Mouse (Mus musculus): ENCODE measurements at regions not wholly inside any gene's neighbourhood (a gene's known extent, or its start where the extent isn't known, plus 50 kb on each side); places are given as distances from the start of the nearest gene placed in this dataset.

DNA sequence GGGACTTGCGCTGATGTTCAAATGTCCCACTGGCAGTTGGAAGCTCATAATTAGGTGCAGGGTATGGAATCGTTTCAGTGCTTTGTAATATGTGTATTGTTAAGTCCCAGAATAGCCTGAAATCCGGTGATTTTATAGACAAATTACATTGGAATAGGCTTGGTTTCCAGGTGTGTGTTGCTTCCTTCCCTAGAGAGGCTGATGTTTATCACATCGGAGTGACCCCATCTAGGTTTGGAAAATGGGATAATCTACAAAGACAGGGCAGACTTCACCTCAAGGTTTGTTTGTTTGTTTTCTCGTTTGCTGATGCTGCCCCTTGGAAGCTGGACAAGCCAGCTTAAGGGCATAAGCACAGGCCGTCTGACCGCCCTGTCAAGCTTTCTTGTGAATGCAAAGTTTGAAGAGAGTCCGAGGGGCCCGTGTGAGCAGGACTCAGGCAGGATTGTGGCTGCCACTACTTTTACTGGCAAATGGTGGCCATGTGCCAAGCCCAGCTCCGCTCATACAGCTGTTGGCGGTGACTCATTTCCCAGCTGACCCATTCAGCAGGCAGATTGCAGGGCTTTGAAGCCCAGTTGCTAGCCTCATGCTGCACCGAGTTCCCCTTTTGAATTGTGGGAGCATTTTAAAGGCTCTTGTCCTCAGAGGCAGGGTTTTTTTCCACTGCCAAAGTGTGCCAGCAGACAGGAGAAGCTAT is 200.6 kb upstream of the Tgfbr2 start:
- peak; percentile 95 for ATAC-seq (ENCODE audit: extremely low read depth, insufficient number of reproducible peaks, low FRiP score, poor library complexity, severe bottlenecking)

- no peak for ATAC-seq (ENCODE audit: extremely low read depth, insufficient number of reproducible peaks, low FRiP score, poor library complexity, severe bottlenecking)
Measured at GRCm38 (mm10) chr9:116374343-116374742, 199.2 kb upstream of the Tgfbr2 start.

DNA sequence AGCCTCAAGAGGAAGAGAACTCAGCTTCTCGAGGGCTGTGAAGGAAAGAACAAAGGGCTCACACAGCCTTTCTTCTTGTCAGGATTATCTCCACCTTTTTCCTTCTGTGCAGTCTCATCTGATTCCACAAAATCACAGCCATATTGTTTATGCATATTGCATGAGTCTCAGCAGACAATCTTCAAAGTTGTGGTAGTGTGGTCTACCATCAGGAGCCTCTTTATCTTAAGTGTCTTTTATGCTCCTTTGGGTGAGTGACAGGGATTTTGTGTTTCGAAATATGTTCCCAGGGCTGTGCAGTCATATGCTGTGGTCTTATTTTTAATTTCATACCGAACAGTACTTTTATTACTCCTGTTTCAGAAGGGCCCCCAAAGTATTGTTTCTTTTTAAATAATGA is 198.2 kb upstream of the Tgfbr2 start:
- ATAC-seq (ENCODE audit: extremely low read depth, insufficient number of reproducible peaks, low FRiP score, poor library complexity, severe bottlenecking): no peak

DNA sequence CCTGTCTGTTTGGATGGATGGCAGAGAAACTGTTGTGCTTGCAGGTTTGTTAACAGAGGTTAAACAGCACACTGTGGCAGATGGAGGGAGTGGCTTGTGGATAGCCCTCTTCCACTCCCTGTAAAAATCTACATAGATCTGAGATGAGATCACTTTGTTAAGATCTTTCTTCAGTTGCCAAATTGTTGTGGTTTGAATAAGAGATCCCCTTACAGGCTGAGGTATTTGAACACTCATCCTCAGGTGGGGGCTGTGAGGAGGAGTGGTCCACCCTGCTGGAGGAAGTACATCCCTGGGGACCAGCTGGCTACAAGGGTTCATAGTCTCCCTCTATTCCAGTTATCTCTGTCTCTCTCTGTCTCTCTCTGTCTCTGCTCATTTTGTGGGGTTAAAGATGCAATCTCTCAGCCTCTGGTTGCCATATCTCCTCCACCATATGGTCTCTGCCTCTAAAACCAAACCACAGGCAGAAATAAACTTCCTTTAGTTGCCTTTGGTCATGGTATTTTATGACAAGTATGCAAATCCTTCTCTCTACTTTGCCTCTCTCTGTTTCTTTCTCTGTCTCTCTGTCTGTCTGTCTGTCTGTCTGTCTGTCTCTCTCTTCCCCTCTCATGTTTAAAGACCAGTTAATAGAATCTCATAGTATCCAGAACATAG is 194.0 kb upstream of the Tgfbr2 start:
- peak; percentile 41 for ATAC-seq (ENCODE audit: extremely low read depth, insufficient number of reproducible peaks, low FRiP score, poor library complexity, severe bottlenecking)

DNA sequence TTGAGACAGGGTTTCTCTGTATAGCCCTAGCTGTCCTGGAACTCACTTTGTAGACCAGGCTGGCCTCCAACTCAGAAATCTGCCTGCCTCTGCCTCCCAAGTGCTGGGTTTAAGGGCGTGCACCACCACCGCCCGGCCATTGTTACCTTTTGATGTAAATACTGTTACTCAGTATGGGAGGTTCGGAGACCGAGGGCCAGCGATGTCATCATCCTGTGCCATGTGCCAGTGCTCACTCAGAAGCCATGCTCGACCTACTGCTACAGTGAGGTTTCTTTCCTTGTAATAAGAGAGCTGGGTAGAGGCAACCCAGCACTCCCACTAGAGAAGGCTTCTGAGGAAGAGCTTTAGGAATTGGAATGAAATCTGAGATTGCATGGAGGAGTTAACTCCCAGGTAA is 191.6 kb upstream of the Tgfbr2 start:
- ATAC-seq (ENCODE audit: extremely low read depth, insufficient number of reproducible peaks, low FRiP score, poor library complexity, severe bottlenecking): no peak

DNA sequence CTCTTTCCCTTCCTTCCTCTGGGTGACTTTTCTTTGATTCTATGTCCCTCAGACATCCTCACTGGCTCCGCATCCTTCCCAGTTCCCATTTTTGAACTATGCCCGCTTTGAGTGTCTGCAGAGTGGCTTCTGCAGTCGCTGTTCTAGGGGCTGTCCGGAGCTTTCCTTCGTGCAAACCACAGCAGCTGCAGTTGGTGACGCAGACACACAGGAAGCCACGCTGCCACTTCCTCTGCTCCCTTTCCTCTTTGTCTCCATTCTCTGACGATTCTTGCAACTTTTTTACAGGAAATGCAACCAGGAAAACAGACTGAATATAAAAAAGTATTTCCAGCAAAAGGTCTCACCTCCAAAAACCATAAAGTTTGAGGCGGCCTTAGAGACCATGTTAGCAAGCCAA is 191.0 kb upstream of the Tgfbr2 start:
- peak; percentile 86 for ATAC-seq (ENCODE audit: extremely low read depth, insufficient number of reproducible peaks, low FRiP score, poor library complexity, severe bottlenecking)

DNA sequence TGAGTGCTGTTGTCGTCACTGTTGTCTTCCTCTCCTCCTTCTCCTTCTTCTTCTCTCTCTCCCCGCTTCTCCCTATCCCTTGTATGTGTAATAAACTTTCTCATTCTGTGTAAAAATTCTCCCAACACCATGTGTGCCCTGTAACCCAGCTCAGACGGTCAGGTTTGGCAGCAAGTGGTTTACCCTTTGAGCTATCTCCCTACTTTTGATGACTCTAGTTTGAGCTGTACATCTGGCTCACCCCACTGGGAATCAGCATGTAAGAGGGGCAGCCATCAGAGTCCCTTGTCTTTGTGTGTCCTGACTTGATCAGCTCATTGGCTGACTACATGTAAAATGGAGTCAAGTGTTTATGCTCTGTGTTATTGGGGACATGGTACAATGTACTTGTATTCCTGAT is 190.5 kb upstream of the Tgfbr2 start:
- no peak for ATAC-seq (ENCODE audit: extremely low read depth, insufficient number of reproducible peaks, low FRiP score, poor library complexity, severe bottlenecking)

DNA sequence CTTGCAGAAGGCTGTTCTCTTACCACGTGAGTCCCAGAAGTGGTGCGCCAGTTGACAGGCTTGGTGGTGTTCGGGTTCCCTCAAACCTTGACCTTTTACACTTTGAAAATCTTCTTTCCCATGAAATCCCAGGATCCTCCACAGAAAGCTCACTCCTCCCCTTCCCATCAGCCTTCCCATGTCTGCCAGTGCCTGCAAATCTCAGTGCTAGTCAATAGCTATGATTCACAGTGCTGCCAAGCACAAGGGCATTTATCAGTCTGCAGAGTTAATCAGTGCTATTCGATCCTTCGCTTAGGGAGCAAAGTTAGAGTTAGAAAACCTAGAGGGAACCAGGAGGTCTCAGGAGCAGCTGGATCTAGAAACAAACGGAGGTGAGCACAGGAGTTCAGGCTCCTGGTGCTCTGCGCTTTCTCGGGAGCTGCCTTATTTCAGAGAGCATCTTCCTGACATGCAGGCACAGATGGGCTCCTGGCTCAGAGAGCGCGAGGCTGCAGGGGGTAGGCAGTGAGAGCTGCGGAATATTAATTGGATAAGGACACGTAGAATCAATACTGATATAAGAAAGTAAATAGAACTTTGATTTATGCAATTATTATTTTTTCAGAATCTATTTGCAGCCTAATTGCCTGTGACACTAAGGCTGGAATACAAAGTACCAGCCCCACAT is 190.0 kb upstream of the Tgfbr2 start:
- no peak for ATAC-seq (ENCODE audit: extremely low read depth, insufficient number of reproducible peaks, low FRiP score, poor library complexity, severe bottlenecking)

DNA sequence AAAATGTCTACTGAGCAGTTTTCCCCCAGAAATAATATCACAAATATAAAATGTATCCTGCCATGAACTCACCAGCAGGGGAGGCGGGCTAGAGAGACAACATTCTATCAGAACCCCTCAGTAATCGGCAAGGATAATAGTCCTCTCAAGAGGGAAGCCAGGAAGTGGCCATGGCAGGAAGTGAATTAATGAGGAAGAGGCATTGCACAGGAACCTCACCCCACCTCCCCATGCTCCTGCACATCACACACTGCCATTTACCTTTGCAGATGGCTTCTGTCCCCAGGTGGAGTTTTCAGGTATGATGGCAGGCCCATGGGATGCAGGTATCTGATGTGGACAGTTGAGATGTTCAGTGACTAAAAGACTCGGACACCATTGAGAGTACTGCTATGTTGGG is 185.9 kb upstream of the Tgfbr2 start:
- ATAC-seq (ENCODE audit: extremely low read depth, insufficient number of reproducible peaks, low FRiP score, poor library complexity, severe bottlenecking): no peak

- no peak for ATAC-seq (ENCODE audit: extremely low read depth, insufficient number of reproducible peaks, low FRiP score, poor library complexity, severe bottlenecking)
Measured at GRCm38 (mm10) chr9:116354056-116354732, 179.0 kb upstream of the Tgfbr2 start.

- ATAC-seq (ENCODE audit: extremely low read depth, insufficient number of reproducible peaks, low FRiP score, poor library complexity, severe bottlenecking): no peak
Measured at GRCm38 (mm10) chr9:116352801-116353494, 177.8 kb upstream of the Tgfbr2 start.

GRCm38 (mm10) chr9:116350804-116351547 is 175.8 kb upstream of the Tgfbr2 start:
- no peak for ATAC-seq (ENCODE audit: extremely low read depth, insufficient number of reproducible peaks, low FRiP score, poor library complexity, severe bottlenecking)

DNA sequence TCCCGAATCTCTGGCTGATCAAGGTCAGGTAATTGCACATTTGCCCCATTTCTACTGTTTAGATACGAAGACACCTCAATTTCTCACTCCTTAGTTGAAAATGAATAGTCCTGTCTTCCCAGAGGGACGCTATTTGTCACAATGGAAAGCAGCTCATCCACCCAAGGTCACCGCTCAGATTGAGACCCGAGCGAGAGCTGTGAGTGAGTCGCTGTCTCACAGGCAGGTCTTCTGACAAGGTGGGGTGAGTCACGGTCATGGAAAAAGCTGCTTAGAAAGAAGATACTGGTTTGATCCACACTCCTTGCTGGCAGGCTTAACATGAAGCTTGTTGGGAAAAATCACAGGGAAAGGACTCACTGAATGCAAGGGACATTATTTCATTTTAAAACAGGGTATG is 171.9 kb upstream of the Tgfbr2 start:
- ATAC-seq (ENCODE audit: extremely low read depth, insufficient number of reproducible peaks, low FRiP score, poor library complexity, severe bottlenecking): no peak

DNA sequence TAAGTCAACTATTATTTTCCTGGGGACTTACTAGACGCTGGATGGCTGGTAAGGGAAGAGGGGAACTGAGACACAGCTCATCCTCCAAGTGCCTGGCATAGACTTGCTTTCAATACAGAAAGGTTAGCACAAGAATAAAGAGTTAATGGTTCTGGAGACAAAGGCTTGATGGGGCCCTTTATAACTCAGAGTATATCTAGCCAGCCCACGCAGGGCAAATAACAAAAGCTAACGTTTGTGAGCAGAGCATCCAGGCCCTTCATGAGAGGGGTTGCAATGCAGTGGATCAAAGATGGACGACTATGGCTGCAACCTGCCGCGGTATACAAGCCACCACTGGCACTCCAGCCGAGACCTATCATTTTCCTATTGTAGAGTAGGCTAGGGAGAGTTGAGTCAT is 171.3 kb upstream of the Tgfbr2 start:
- ATAC-seq (ENCODE audit: extremely low read depth, insufficient number of reproducible peaks, low FRiP score, poor library complexity, severe bottlenecking): no peak

DNA sequence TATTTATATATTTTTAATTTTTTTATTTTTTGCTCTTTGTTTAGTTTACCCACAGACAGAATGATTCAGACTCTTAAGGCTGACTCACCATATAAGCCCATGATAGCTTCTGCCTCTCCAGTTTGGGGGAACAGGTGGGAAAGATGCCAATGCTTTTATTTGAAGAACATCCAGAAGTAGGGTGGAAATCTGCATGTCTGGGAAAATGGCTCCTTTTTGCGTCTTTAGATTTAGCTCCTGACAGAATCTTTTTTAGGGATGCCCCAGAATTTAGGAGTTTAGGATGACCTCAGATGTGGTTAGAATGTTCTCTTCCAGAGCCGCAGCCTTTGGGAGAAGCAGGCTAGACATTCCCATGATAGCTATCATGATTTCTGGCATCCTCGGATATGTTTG is 167.9 kb upstream of the Tgfbr2 start:
- no peak for ATAC-seq (ENCODE audit: extremely low read depth, insufficient number of reproducible peaks, low FRiP score, poor library complexity, severe bottlenecking)

DNA sequence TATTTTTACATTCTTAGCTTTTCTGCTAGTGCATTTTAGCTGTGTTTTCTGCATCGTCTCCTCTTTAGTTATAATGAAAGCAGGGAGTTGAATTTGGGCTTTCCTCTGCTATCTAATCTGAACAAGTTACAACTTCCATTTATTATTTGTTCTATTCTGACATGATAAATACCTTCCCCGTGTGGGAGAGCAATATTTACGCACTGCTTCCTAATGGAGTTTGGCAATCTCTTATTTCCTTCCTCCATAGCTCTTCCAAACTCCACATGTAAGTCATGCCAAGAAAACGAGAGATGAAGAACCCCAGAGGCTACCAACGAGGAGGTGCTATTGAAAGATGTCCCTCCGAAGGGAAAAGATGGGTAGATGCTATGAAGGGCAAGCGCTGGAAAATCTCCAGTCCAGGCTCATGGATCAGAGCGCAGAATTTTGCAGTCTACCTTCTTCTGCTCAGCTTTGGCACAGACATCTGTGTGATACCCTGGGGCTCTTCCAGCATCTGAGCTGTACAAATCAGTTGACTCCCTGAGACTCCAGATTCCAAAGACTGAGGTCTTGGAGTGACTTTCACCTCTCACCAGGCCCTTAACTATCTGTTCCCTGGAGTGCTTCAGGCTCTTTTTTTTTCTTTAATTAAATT is 167.4 kb upstream of the Tgfbr2 start:
- no peak for ATAC-seq (ENCODE audit: extremely low read depth, insufficient number of reproducible peaks, low FRiP score, poor library complexity, severe bottlenecking)

GRCm38 (mm10) chr9:116342009-116342408 is 166.8 kb upstream of the Tgfbr2 start:
- ATAC-seq (ENCODE audit: extremely low read depth, insufficient number of reproducible peaks, low FRiP score, poor library complexity, severe bottlenecking): no peak

- ATAC-seq (ENCODE audit: extremely low read depth, insufficient number of reproducible peaks, low FRiP score, poor library complexity, severe bottlenecking): peak; percentile 51; the same call in 1 of the 2 replicates
Measured at GRCm38 (mm10) chr9:116340952-116341351, 165.8 kb upstream of the Tgfbr2 start.
